Mouse (Mus musculus) gonadal fat pad, adult 2 months (tissue): ENCODE results near the gene Rreb1. TPM values are rescaled to one million over a fixed set of nuclear protein-coding genes. Genes with fewer than 3 reads are reported as not detected.
"Not testable (repeated sequence)": the region's sequence is repeated elsewhere in the genome, so short reads cannot be mapped to it uniquely, and the experiment has no call there.

Source experiments
- DNase-seq: peaks from one replicate; pipeline ENCODE4 v3.0.0-alpha.2; 2012; ENCODE audit warnings: low read depth
- polyA plus RNA-seq: library from polyadenylated mRNA; depleted of rRNA; stranded (reverse); fragments of >200 nt; gene quantifications from 2 replicates; pipeline ENCODE4 v1.2.3, GENCODE M21; 2012

Gene Rreb1
- polyA plus RNA-seq, 1 experiment = 17.4 TPM

DNA sequence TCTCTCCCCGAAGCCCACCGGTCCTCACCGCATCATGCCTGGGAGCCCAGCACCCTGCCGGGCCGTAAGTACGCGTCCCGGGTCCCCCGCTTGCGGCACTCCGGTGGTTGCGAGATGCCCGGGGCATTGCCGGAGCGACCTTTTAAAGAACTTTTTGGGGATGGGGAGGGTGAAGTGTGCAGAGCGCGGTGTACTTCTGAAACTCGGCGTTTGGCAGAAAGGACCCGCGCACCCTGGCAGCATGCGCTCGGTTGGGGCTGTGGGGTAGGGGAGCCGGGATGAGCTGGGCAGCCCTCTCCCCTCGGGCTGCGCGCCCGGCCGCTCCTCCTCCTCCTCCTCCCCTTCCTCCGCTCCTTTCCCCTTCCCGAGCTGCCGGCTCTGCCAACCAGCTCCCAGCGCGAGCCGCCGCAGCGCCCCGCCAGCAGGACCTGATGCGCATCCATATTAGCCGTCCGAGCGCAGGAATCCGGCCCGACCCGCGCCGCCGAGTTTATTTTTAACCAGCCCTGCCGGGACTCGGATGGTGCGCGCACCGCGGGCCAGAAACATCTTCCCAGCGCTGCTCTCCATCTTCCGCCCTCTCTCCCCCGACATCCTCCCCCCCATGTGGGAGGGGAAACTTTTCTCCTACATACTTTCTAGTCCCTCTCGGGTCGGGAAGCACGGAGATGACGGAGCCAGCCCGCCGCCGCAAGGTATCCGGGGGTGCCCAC, 48.2 kb downstream of the Rreb1 start:
- DNase-seq = no peak

DNA sequence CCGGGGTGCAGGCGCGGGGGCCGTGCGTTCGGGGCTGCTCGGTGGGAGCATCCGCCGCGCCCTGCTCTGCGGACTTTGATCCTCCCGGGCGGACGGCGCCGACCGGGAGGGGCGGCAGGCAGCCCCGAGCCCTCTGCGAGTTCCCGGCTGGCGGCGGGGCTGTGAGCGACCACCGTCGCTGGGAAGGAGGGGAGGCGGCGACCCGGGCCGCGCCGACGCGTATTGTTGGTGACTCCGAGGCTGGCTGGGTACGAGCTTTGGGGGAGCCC, 48.7 kb downstream of the Rreb1 start:
- DNase-seq = no peak

DNA sequence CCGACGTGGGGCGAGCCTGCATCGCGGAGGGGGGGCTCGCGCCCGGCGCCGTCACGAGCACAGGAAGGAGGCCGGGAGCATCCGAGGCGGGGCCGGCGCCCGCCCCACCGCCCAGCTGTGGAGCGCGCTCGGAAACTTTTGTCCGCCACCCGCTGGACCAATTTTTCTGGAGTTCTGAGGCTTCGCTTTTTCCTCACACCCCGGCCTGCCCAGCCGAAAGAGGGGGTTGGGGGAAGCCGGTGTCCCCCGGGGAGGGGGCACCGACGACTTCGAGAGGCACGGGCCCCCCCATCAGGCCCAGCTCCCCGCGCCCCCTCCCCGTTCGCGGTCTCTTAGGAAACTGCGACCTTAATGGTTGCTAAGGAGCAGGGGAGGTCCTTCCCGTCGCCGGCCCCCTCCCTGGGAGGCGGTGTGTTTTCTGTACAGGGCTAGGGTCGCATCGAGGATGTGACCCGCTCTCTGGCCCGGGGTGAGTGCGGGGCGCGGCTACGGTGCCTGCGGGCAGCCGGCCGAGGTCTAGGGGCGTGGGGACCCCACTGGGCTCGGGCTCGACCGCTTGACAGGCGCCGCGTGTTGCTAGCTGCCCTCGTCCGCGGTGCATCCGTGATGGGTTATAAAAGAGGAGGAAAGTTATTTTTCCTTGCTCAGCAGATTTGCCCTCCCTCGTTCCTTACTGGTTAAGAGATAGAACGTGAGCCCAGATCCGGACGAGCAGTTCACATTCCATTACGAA, 49.2 kb downstream of the Rreb1 start:
- no peak for DNase-seq

DNA sequence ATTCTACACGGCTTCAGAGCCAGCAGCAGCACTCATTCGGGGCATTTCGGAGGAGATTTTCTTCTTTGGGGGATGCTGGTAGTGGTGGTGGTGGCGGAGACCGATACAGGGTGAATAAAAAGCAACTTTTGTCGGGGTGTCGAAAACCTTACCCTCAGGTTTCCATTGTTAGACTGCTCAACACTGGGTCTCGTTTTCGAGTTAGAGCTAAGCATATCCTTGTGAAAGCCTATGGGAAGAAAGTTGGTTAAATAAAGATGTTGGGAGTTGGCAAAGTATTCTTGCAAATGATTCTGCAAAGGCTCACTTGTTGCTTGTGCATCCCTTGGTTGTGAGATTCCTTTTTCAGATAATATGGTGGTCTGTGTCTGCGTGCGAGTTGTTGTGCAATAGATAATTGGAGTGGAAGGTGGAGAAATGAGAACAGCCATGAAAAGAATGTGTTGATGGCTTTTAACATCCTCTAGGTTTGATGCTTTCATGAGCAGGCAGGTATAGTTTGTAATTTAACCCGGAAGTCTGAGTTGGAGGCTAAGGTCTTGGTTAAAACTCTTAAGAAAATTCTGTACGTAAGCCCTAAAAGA, 49.9 kb downstream of the Rreb1 start:
- no peak for DNase-seq

DNA sequence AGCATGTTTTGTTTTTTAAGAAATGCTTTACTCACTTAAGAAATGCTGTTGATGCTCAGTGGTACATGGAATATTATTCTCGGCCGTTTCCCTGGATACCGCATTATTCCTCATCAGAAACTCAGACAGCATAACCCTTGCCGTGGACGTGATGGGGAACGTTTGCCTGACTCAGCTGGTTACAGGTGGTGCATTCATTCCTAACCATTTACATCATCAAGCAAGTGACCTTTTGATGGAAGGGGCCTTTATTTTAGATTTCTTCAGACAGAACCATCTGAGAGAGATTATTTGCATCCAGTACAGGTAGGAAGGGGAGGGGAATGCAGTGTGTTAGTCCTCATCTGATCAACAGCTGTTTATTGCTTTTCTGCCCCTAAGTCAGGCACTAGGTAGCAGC, 50.7 kb downstream of the Rreb1 start:
- no peak for DNase-seq

DNA sequence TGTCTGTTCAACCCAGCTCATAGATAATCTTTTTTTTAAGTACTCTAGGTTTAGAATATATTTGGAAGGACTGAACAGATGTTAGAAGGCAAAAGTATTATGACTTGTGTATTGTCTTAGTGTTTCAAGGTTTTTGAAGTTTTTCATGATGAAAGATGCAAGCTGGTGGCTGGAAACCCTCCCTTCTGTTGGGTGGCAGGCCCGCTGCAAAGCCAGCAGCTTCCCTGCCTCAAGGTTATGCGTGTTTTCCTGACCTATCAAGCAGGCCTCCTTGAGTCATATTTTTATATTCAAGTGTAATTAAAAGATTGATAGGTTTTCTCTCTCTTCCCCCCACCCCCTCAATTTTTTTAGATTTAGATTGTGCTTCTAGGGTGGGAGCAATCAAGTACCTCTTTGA, 52.1 kb downstream of the Rreb1 start:
- DNase-seq = no peak

DNA sequence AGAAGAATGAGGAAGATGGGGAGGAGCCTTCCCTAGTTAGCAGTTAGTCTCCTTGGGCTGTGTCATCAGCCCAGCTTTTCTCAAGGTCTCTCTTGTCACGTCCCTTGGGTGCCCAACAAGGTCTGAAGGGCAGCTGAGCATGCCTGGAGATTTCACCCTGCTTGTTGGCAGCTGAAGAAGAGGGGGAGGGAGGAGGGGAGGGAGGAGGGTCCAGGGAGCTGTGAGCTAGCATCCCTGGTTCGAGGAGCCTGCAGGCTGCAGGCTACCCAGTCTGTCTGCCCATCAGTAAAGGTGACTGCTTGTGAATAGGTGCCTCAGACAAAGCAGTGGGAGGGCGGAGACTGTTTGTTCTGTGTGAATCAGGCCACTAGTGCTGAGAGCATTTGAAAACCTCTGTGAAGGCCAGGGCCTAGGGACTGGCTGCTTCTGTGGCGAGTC, 52.7 kb downstream of the Rreb1 start:
- DNase-seq = no peak

DNA sequence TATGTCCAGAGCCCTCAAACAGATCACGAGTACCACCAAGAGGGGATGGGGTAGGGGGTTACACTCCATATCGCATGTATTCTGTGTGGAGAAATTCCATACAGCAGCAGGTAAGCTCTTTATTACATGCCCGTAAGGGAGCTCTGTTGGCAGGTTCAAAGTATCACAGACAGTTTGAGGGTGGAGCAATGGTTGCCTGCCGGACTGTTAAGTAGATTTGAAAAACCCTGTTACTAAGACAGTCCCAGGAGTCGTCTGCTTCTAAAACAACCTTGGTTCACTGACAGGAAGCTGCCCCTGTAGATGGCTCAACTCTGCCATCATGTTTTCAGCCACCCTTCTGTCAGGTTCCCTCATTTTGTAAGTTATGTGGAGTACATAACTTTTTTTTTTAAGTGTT, 54.3 kb downstream of the Rreb1 start:
- DNase-seq = no peak

DNA sequence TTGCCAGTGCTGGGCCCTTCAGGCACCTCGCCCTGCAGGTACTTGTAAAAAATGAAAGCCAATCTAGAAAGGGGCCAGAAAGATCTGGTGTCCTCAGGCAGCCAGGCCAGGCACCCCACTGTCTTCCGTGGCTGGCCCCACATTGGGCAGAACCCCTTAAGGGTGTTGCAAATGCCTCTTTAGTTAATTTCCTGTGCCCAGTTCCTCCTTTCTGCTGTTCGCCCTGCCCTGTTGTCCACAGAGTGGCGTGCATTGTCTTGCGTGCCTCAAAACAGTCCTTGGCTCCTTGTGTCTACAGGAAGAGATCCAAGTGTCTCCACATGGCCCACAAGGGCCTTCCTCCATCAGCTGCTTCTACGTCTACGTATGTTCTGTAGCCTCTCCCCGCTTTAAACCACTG, 55.3 kb downstream of the Rreb1 start:
- no peak for DNase-seq

DNA sequence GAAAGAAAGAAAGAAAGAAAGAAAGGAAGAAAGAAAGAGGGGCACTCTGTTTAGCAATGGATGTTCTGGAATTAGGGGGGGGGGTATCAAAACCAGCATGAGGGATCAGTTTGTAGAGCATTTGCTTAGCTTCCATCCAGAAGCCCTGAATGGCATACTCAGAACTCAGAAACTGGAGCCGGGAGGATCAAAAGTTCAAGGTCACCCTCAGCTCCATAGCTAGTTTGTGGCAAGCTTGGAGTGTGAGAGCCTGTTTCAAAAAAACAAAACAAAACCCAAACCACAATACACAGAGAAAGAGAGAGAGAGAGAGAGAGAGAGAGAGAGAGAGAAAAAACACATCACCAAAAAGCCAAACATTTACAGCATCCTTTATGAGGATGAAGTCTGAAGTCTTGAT, 57.1 kb downstream of the Rreb1 start:
- no peak for DNase-seq

DNA sequence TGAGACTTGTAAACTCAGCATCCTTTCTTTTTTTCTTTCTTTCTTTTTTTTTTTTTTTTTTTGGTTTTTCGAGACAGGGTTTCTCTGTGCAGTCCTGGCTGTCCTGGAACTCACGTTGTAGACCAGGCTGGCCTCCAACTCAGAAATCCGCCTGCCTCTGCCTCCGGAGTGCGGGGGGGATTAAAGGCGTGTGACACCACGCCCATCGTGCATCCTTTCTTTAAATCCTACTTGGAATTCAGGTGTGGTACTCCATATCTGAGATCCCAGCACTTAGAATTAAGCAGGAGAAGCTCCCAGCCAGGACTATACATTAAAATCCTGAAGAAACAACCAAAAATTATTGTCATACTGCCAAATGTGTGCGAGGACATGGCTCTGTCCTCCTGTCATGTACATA, 57.6 kb downstream of the Rreb1 start:
- not testable (repeated sequence) for DNase-seq

DNA sequence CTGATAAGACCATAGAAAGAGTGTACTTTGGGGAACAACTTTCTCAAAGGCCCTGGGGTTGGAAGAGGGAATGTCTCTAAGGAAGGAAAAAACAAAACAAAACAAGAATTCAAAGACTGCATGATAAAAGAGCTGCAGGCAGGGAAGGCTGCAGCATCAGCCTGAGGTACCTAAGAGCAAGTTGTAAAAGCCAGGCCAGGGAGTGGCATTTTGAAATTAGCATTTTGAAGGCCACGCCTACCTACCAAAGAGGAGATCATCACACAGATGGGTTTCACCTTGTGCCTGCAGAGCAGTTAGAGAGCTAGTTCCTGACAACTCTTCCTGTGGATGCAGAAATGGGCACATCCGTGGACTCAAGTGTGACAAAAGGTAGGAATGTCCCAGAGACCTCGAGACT, 59.2 kb downstream of the Rreb1 start:
- DNase-seq = no peak

DNA sequence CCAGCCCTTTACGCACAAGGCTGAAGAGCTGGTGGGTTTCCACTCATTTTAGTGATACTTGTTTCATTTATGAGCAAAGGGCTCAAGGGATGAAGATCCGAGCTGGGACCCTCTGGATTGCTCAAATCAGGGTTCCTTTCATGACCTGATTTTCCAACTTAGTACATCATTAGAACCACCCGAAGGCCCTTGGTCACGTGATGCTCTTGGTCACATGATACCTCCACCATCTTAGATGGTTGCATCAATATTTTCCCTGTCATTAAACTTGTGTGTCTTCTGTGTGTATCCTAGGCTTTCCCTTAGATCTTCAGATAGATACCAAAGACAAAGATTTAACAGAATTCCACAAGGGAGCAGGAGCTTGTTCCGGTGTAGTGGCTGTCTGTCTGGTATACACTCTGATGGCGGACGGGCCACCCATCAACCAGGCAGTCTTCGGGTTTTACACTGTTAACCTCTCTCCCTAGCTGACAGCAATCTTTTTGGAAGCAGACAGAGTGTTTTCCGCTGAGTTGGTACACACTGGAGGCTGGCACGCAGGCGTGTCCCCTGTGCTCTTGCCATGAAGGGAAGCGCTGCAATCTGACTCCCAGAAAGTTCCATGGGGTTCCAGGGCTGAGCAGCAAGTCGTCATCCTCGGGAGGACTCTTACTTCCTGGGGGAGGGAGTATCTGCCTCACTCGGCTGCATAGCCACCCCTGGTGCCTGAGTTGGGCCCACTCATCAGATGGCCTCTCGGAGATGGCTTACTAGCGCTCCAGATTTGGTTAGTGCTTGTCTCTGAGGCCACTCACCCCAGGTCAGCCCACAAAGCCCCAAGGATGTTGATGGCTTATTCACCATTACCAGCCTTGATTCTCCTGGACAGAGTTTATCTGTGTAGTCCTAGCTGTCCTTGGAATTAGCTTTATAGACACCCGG, 60.3 kb downstream of the Rreb1 start:
- no peak for DNase-seq

DNA sequence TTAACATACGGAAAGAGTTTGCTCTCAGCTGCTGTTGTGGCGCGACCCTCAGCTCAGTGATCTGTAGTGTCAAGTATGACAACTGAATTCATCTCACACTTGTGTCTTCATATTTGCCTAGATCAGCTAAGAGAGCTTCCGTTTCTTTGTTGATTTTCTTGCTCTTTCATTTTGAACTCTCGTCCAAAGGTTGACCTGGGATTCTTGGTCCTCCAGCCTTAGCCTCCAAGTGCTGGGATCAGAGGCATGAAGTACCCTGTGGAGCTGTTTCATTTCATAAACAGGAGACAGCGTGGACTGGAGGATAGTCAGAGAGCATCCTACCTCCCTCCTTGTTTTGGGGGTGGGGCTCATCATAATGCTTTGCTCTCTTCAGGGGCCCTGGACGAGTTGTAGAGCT, 65.0 kb downstream of the Rreb1 start:
- no peak for DNase-seq

DNA sequence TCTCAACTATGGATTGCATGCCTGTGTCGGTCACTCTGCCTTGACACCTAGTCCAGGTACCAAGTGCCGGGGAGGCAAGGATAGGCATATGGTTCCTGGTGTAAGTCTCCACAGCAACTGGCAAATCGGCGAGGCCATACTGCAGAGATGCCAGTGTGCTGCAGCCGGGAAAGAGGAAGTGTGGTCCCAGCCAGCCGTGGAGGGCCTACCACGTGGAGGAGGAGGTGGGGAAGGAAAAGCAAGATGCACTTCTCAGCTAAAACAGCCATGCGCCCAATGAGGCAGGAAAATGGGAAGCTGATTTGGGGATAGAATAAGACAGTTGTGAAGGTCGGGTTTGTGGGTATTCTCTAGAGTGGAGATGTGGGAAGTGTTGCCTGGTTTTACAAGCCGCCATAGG, 65.6 kb downstream of the Rreb1 start:
- no peak for DNase-seq

DNA sequence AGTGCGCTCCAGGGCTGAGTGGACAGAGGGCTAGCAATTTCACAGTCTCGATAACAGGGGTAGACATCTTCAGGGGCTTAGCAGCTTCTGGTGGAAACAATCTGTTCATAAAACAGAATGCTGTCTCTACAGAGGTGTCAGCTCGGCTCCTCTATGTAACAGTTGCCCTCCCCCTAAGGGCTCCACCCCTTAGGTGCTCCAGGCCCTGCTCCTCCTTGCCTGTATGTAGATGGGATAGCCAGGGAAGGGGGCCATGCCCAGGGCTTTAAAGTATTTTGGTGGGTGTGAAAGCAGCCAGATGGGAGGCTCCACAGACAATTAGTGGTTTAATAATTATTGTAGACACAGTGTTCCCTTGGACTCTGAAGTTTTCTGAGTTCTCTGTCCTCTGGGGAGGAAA, 67.0 kb downstream of the Rreb1 start:
- DNase-seq = no peak

DNA sequence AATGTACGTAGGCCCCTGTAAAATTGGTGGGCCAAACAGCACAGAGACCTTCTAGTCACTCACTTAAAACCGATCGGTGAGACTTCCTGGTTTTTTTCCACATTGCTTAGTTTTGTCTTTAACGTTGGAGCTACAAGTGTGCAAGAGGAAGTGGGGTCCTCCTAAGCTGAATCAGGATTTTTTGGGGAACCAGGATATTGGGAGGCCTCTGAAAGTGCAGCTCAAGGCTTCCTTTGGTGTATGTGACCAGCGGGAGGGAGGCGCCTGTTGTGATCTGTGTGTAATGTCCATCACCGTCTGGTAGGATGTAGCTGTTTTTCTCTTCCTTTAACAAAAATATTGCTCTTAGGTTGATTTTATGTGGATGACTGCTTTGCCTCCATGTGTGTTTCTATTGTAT, 67.4 kb downstream of the Rreb1 start:
- DNase-seq = no peak

DNA sequence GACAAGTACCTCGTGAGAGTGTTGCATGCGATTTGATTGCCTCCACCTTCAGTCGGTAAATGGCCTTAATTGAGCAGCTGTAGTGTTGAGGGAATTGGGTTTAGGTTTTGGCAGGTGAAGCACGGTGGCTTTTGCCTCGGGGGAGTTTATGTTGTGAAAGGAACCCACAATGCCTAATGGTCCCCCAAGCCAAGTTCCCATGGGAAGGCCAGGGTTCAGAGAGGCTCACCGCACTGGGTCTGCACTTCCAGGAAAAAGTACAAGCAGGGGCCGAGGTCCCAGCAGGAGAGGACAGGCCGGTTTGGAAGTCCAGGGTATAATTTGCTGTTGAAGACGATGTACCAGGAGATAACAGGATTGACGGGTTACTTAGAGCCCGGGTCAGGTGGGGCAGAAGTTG, 68.3 kb downstream of the Rreb1 start:
- no peak for DNase-seq

DNA sequence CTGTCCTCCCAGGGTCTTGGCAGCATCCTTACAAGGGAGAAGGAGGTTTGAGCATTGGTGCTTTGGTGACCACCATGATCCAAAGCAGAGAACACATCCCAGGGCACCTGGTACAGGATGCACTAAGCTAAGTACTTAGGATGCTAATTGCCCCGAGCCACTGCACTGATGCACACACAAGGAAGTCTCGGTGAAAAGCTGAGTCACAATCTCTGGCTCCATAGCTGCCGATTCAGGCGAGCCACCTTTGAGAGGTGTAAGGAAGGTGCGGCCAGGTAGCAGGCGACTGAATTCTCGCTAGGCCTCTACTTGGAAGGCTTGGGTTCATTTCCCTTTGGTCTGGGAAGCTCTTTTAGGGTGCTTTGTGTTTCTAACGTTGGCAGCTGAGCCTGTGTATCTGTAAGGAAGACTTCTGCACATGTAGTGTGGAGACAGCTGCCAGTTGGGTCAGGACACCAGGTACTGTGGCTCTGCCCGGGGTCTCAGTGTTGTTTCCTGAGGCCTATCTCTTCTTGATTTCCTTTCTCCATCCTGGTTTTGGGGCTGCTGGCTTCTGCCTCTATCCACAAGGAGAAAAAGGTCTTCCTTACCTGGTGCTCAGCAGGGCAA, 68.9 kb downstream of the Rreb1 start:
- DNase-seq = peak; percentile 69

DNA sequence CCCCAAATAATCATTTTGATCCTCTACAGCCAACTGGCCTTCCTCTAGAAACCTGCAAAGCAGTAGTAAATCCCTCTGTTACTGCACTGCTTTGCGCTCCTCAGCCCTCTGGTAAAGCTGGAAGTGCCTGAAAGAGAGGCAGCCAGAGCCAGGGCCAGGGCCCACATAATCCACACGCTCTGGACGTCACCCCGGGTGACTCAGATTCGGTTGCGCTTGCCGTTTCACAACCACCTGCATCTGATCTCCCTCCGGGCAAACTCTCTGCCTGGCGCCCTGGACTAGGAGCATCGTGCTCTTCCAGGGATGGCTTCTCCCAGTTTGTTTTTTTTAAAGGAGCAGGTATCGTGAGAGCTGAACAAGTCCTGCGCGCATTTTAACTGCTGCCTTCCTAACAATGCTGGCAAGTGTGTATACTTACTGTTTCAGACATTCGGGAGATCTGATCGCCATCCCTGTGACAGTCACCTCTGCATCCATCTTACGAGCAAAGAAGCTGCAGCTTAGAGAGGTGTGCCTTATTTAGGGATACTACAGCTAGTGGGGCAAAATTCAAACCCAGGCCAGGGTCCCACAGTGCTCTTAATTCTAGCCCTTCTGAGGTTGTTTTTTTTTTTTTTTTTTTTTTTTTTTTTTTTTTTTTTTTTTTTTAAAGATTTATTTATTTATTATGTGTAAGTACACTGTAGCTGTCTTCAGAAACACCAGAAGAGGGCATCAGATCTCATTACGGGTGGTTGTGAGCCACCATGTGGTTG, 69.6 kb downstream of the Rreb1 start:
- DNase-seq = peak; percentile 95

DNA sequence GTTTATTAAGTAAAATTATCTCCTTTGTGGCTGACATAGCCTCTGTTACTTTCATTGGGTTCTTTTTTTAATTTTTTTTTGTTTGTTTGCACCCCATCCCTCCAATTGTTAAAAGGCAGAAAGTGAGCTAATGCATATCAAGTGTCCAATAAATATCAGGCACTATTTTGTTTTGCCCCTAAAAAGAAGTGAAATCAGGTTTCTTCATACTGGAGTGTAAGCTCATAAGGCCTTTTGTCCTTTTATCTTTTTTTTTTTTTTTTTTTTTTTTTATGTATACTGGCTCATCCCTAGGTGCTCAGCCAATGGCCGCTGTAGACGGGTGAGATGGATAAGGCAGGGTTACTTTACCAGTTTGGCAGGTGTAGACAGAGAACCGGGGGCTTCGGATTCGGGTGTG, 70.2 kb downstream of the Rreb1 start:
- no peak for DNase-seq
